Mouse (Mus musculus) CH12.LX (cell line): ENCODE measurements around the gene Rnft2.

Source experiments
- BHLHE40 ChIP-seq: IDR thresholded peaks from 2 replicates; pipeline ENCODE4 v1.6.1; 2011; ENCODE audit warnings: mild to moderate bottlenecking, low read depth, low read length, improper control_type of control experiment
- CTCF ChIP-seq, 2 experiments: IDR thresholded peaks in 1 of 2; conservative IDR thresholded peaks in 1 of 2; 2 replicates each; pipeline ENCODE4 v1.5.1; 2011 to 2012; ENCODE audit warnings: low read depth in 2 of 2, low read length in 2 of 2, improper control_type of control experiment in 1 of 2, inconsistent platforms in 1 of 2, mild to moderate bottlenecking in 1 of 2, moderate library complexity in 1 of 2
- EP300 ChIP-seq: IDR thresholded peaks from 2 replicates; pipeline ENCODE4 v1.6.1; 2011; ENCODE audit warnings: low read length, improper control_type of control experiment
- NELFE ChIP-seq: IDR thresholded peaks from 2 replicates; pipeline ENCODE4 v1.6.1; 2011; ENCODE audit warnings: low read depth, low read length, improper control_type of control experiment
- PAX5 ChIP-seq: IDR thresholded peaks from 2 replicates; pipeline ENCODE4 v1.6.1; 2012; ENCODE audit warnings: low read length, inconsistent platforms, mixed read lengths
- POLR2A ChIP-seq: IDR thresholded peaks from 2 replicates; pipeline ENCODE4 v1.6.1; 2011; ENCODE audit warnings: low read depth, mild to moderate bottlenecking, improper control_type of control experiment, low read length
- USF1 ChIP-seq: IDR thresholded peaks from 2 replicates; pipeline ENCODE4 v1.6.1; 2014; ENCODE audit warnings: low read depth, mild to moderate bottlenecking, inconsistent platforms, low read length, improper control_type of control experiment
- ZNF384 ChIP-seq: IDR thresholded peaks from 2 replicates; pipeline ENCODE4 v1.6.1; 2012; ENCODE audit warnings: low read depth, low read length, improper control_type of control experiment, inconsistent platforms

DNA sequence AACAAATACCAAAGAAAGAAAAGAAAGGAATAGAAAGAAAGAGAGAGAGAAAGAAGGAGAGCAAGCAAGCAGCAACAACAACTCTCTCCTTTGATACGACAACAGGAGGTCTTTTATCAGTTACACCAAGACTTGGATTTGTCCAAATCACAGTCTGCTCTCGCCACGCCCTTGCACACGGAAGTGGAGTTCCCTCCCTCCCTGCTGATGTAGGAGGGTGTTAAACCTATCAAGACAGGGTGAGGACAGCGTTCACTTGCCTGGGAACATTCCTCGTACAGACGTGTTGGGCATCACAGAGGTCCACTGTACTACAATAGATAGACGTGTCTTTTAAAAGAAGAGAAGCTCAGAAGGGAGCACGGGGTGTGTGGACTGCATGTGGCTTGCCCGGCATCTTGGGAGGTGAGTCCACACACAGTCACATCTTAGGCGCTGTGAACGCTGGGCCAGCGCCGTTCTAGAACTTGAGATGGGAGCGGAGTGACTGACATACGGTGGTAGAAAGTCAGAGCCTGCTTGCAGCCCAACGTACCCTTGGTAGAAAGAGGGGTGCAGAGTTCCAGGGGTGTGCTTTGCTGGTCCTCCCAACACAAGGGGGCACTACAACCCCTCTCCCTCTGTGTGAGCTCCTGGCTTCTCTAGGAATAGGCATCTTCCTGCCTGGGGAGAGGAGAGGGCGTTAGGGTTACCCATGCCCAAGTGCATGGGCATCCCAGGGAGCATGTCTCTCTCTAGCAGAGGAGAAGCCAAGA lies 33.0 kb upstream of the Rnft2 start:
- TF ChIP-seq CTCF (conservative IDR thresholded peaks at IDR 0.05 in 1 of 2, IDR thresholded peaks at IDR 0.05 in 1 of 2; ENCODE audit: low read depth in 2 of 2, low read length in 2 of 2) (peak in 1 of 2 experiments; percentile 34; a peak in 2 of 4 replicates), POLR2A (no peak), PAX5 (no peak), ZNF384 (no peak), BHLHE40 (no peak), EP300 (no peak), NELFE (no peak), USF1 (no peak)
